Mouse (Mus musculus): ENCODE results near the gene F3. TPM values are rescaled to one million over a fixed set of nuclear protein-coding genes. Genes with fewer than 3 reads are reported as not detected.
"Not testable (repeated sequence)": the region's sequence is repeated elsewhere in the genome, so short reads cannot be mapped to it uniquely, and the experiment has no call there.

The F3 gene
- polyA plus RNA-seq, 1 experiment, result 16.8 TPM

GRCm38 (mm10) chr3:121737901-121738300 is 14.6 kb downstream of the F3 start:
- H3K4me3 ChIP-seq (ENCODE audit: insufficient read depth, low read depth, low read length), result no peak overlapping the region
- no peaks in the 10 kb centered on the region; the same call in 1 of the 2 replicates for H3K36me3 ChIP-seq (ENCODE audit: control insufficient read depth, insufficient read depth, low read length)
- WGBS, result 73% methylated on average over 2 of the region's 2 CpGs
- no peaks in the 10 kb centered on the region for H3K27me3 ChIP-seq (replicated peaks; ENCODE audit: control insufficient read depth, insufficient read depth, low read length)
- no peak for DNase-seq
- TF ChIP-seq CTCF (conservative IDR thresholded peaks at IDR 0.05; ENCODE audit: insufficient read depth, insufficient read length, low read depth, low read length), result no peak
- TF ChIP-seq POLR2A (IDR thresholded peaks at IDR 0.05; ENCODE audit: low read depth, low read length), result no peak
- H3K27ac ChIP-seq (ENCODE audit: insufficient read depth, low read depth, low read length), result no peak overlapping the region
- H3K4me1 ChIP-seq (ENCODE audit: control insufficient read depth, insufficient read depth, low read length), result peaks cover 11% of the 10 kb centered on the region

- no peaks in the 10 kb centered on the region for H3K36me3 ChIP-seq (ENCODE audit: control insufficient read depth, insufficient read depth, low read length)
- TF ChIP-seq POLR2A (IDR thresholded peaks at IDR 0.05; ENCODE audit: low read depth, low read length) (no peak), CTCF (conservative IDR thresholded peaks at IDR 0.05; ENCODE audit: insufficient read depth, insufficient read length, low read depth, low read length) (no peak)
- H3K4me3 ChIP-seq (ENCODE audit: insufficient read depth, low read depth, low read length), result no peak overlapping the region
- peaks cover 11% of the 10 kb centered on the region for H3K4me1 ChIP-seq (ENCODE audit: control insufficient read depth, insufficient read depth, low read length)
- WGBS, result 69% methylated on average over 9 of the region's 9 CpGs
- H3K27ac ChIP-seq (ENCODE audit: insufficient read depth, low read depth, low read length), result no peak overlapping the region
- DNase-seq, result no peak
- H3K27me3 ChIP-seq (replicated peaks; ENCODE audit: control insufficient read depth, insufficient read depth, low read length), result no peaks in the 10 kb centered on the region
These were observed 15.5 kb downstream of the F3 start for GRCm38 (mm10) chr3:121738742-121739342.

- no peak for TF ChIP-seq POLR2A (IDR thresholded peaks at IDR 0.05; ENCODE audit: low read depth, low read length)
- TF ChIP-seq CTCF (conservative IDR thresholded peaks at IDR 0.05; ENCODE audit: insufficient read depth, insufficient read length, low read depth, low read length), result no peak
- Histone ChIP-seq H3K36me3 (ENCODE audit: control insufficient read depth, insufficient read depth, low read length) (no peaks in the 10 kb centered on the region), H3K27me3 (replicated peaks; ENCODE audit: control insufficient read depth, insufficient read depth, low read length) (no peaks in the 10 kb centered on the region), H3K4me3 (ENCODE audit: insufficient read depth, low read depth, low read length) (no peak overlapping the region), H3K4me1 (ENCODE audit: control insufficient read depth, insufficient read depth, low read length) (peaks cover 11% of the 10 kb centered on the region), H3K27ac (ENCODE audit: insufficient read depth, low read depth, low read length) (no peak overlapping the region)
- 60% methylated on average over 17 of the region's 17 CpGs for WGBS
- no peak for DNase-seq
These were observed 16.3 kb downstream of the F3 start for GRCm38 (mm10) chr3:121739489-121740213.

GRCm38 (mm10) chr3:121741186-121741848 is 18.0 kb downstream of the F3 start:
- H3K4me3 ChIP-seq (ENCODE audit: insufficient read depth, low read depth, low read length); H3K27me3 ChIP-seq (replicated peaks; ENCODE audit: control insufficient read depth, insufficient read depth, low read length); H3K27ac ChIP-seq (ENCODE audit: insufficient read depth, low read depth, low read length); H3K36me3 ChIP-seq (ENCODE audit: control insufficient read depth, insufficient read depth, low read length); H3K4me1 ChIP-seq (ENCODE audit: control insufficient read depth, insufficient read depth, low read length); DNase-seq: not testable (repeated sequence)
- WGBS, result 90% methylated on average over 4 of the region's 4 CpGs

- H3K4me1 ChIP-seq (ENCODE audit: control insufficient read depth, insufficient read depth, low read length); H3K27me3 ChIP-seq (replicated peaks; ENCODE audit: control insufficient read depth, insufficient read depth, low read length); H3K36me3 ChIP-seq (ENCODE audit: control insufficient read depth, insufficient read depth, low read length); H3K4me3 ChIP-seq (ENCODE audit: insufficient read depth, low read depth, low read length): not testable (repeated sequence)
- WGBS, result 51% methylated on average over 10 of the region's 10 CpGs
- peak; percentile 14 for DNase-seq
- peak overlapping the region; percentile 48 for H3K27ac ChIP-seq (ENCODE audit: insufficient read depth, low read depth, low read length)
These were observed 31.2 kb downstream of the F3 start for GRCm38 (mm10) chr3:121754319-121755090.

GRCm38 (mm10) chr3:121755152-121755551 is 31.8 kb downstream of the F3 start:
- no peaks in the 10 kb centered on the region for H3K27me3 ChIP-seq (replicated peaks; ENCODE audit: control insufficient read depth, insufficient read depth, low read length)
- H3K4me1 ChIP-seq (ENCODE audit: control insufficient read depth, insufficient read depth, low read length), result peaks cover 3% of the 10 kb centered on the region; the same call in 1 of the 2 replicates
- no peak for DNase-seq
- no peak for TF ChIP-seq CTCF (conservative IDR thresholded peaks at IDR 0.05; ENCODE audit: insufficient read depth, insufficient read length, low read depth, low read length)
- no peak for TF ChIP-seq POLR2A (IDR thresholded peaks at IDR 0.05; ENCODE audit: low read depth, low read length)
- H3K27ac ChIP-seq (ENCODE audit: insufficient read depth, low read depth, low read length), result no peak overlapping the region
- peaks cover 2% of the 10 kb centered on the region; the same call in 1 of the 2 replicates for H3K36me3 ChIP-seq (ENCODE audit: control insufficient read depth, insufficient read depth, low read length)
- 11% methylated on average over 3 of the region's 3 CpGs for WGBS
- no peak overlapping the region for H3K4me3 ChIP-seq (ENCODE audit: insufficient read depth, low read depth, low read length)

DNA sequence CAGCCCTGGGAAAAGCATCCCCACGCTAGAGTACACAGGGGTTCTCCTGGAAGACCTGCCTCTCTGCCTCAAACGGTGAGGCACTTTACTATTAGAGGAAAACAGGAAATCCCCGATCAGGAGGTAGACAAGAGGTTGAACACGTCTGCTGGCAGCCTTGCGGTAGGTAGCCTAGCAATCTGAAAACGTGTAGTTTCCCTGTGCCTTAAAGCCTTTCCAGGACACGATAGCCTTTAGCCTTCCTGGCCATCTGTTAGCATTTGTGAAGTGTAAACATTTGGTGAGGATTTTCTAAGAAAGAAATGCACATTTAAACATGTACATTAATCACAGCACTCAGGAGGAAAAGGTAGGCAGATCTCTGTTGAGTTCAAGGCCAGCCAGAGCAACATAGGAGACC is 35.0 kb downstream of the F3 start:
- Histone ChIP-seq H3K27ac (ENCODE audit: insufficient read depth, low read depth, low read length) (no peak overlapping the region), H3K4me1 (ENCODE audit: control insufficient read depth, insufficient read depth, low read length) (peaks cover 3% of the 10 kb centered on the region; the same call in 1 of the 2 replicates), H3K27me3 (replicated peaks; ENCODE audit: control insufficient read depth, insufficient read depth, low read length) (no peaks in the 10 kb centered on the region), H3K36me3 (ENCODE audit: control insufficient read depth, insufficient read depth, low read length) (peaks cover 6% of the 10 kb centered on the region), H3K4me3 (ENCODE audit: insufficient read depth, low read depth, low read length) (no peak overlapping the region)
- 58% methylated on average over 7 of the region's 7 CpGs for WGBS
- TF ChIP-seq CTCF (conservative IDR thresholded peaks at IDR 0.05; ENCODE audit: insufficient read depth, insufficient read length, low read depth, low read length) (no peak), POLR2A (IDR thresholded peaks at IDR 0.05; ENCODE audit: low read depth, low read length) (no peak)
- DNase-seq, result no peak

Measured in kidney, adult 2 months (tissue).